Mouse (Mus musculus) stomach, embryonic 14.5 days (tissue): ENCODE measurements around the gene Agmat. TPM values are rescaled to one million over a fixed set of nuclear protein-coding genes. Genes with fewer than 3 reads are reported as not detected.
"Not testable (repeated sequence)": the region's sequence is repeated elsewhere in the genome, so short reads cannot be mapped to it uniquely, and the experiment has no call there.

Experiments
- ATAC-seq: fragments of 200-750 bp; cut with Nextera tagmentation; 2 replicates; pipeline ENCODE4 v1.8.0; 2017; ENCODE audit warnings: low read depth, moderate TSS enrichment; ENCODE audit not compliant: insufficient number of reproducible peaks, insufficient read depth, low FRiP score
- H3K27ac ChIP-seq: fragments of 300-500 bp; sonication (generic); 2 replicates; pipeline ENCODE4 v1.5.1; 2014; ENCODE audit warnings: mild to moderate bottlenecking, low read length, moderate library complexity, mixed read lengths
- H3K27me3 ChIP-seq: fragments of 300-500 bp; sonication (generic); 2 replicates; pipeline ENCODE4 v1.6.1; 2014; ENCODE audit warnings: low read length, control low read depth, mixed read lengths; ENCODE audit not compliant: control insufficient read depth, insufficient read depth
- H3K36me3 ChIP-seq: fragments of 300-500 bp; sonication (generic); 2 replicates; pipeline ENCODE4 v1.6.1; 2014; ENCODE audit warnings: mild to moderate bottlenecking, control low read depth, low read length, moderate library complexity, mixed read lengths; ENCODE audit not compliant: control insufficient read depth, insufficient read depth
- H3K4me1 ChIP-seq: fragments of 300-500 bp; sonication (generic); 2 replicates; pipeline ENCODE4 v1.6.1; 2014; ENCODE audit warnings: low read length, control low read depth, mixed read lengths; ENCODE audit not compliant: control insufficient read depth, insufficient read depth
- H3K4me2 ChIP-seq: fragments of 300-500 bp; sonication (generic); replicated peaks from 2 replicates; pipeline ENCODE4 v1.6.1; 2014; ENCODE audit warnings: low read depth, low read length, control low read depth
- H3K4me3 ChIP-seq: fragments of 300-500 bp; sonication (generic); 2 replicates; pipeline ENCODE4 v1.5.1; 2014; ENCODE audit warnings: low read depth, low read length, control low read depth
- H3K9ac ChIP-seq: fragments of 300-500 bp; sonication (generic); replicated peaks from 2 replicates; pipeline ENCODE4 v1.6.1; 2014; ENCODE audit warnings: low read depth, mild to moderate bottlenecking, control low read depth, low read length, moderate library complexity, mixed read lengths
- H3K9me3 ChIP-seq: fragments of 300-500 bp; sonication (generic); 2 replicates; pipeline ENCODE4 v1.6.1; 2016; ENCODE audit warnings: low read depth, low read length, control low read depth; ENCODE audit not compliant: control insufficient read depth
- WGBS: fragments of 180-500 bp; shearing (Covaris S2); extraction: QIAGEN DNeasy Blood & Tissue Kit; methylation state at CpG from one replicate; pipeline ENCODE4 v1.1.7; 2014; 5-methylcytosine and 5-hydroxymethylcytosine counted together
- polyA plus RNA-seq: library from polyadenylated mRNA; unstranded; fragments of >200 nt; fragmentation: Nextera tagmentation; extraction: Ambion mirVana; gene quantifications from 2 replicates; pipeline ENCODE4 v1.2.1, GENCODE M21; 2014

Gene Agmat
- polyA plus RNA-seq, 1 experiment from 2014 or later = not detected

GRCm38 (mm10) chr4:141769501-141770160 is 23.2 kb downstream of the Agmat start:
- no peaks in the 10 kb centered on the region for H3K9me3 ChIP-seq
- peaks cover 11% of the 10 kb centered on the region for H3K4me1 ChIP-seq
- WGBS = 78% methylated on average over 8 of the region's 8 CpGs
- H3K9ac ChIP-seq = no peak overlapping the region
- no peak overlapping the region for H3K4me2 ChIP-seq
- ATAC-seq = no peak
- no peak overlapping the region for H3K4me3 ChIP-seq
- H3K27me3 ChIP-seq = no peaks in the 10 kb centered on the region
- H3K36me3 ChIP-seq = peaks cover 53% of the 10 kb centered on the region
- no peak overlapping the region for H3K27ac ChIP-seq

- H3K27ac ChIP-seq = no peak overlapping the region
- H3K4me2 ChIP-seq = no peak overlapping the region
- no peak overlapping the region for H3K4me3 ChIP-seq
- H3K27me3 ChIP-seq = no peaks in the 10 kb centered on the region
- no peak overlapping the region for H3K9ac ChIP-seq
- ATAC-seq = no peak
- peaks cover 6% of the 10 kb centered on the region for H3K4me1 ChIP-seq
- no peaks in the 10 kb centered on the region for H3K9me3 ChIP-seq
- 91% methylated on average over 8 of the region's 8 CpGs for WGBS
- peaks cover 59% of the 10 kb centered on the region for H3K36me3 ChIP-seq
Measured at GRCm38 (mm10) chr4:141771823-141772222, 25.4 kb downstream of the Agmat start.

- H3K9ac ChIP-seq, H3K4me1 ChIP-seq, H3K27ac ChIP-seq, H3K9me3 ChIP-seq, ATAC-seq, H3K27me3 ChIP-seq, H3K4me2 ChIP-seq, H3K4me3 ChIP-seq: not testable (repeated sequence)
- peaks cover 56% of the 10 kb centered on the region for H3K36me3 ChIP-seq
- 86% methylated on average over 4 of the region's 4 CpGs for WGBS
Measured at GRCm38 (mm10) chr4:141773019-141773418, 26.5 kb downstream of the Agmat start.

GRCm38 (mm10) chr4:141779828-141780227 is 33.4 kb downstream of the Agmat start:
- no peak overlapping the region for H3K27ac ChIP-seq
- 89% methylated on average over 8 of the region's 8 CpGs for WGBS
- H3K4me1 ChIP-seq = no peaks in the 10 kb centered on the region
- H3K27me3 ChIP-seq = no peaks in the 10 kb centered on the region
- no peaks in the 10 kb centered on the region for H3K9me3 ChIP-seq
- no peak overlapping the region for H3K4me3 ChIP-seq
- H3K4me2 ChIP-seq = no peak overlapping the region
- ATAC-seq = no peak
- no peak overlapping the region for H3K9ac ChIP-seq
- H3K36me3 ChIP-seq = peaks cover 49% of the 10 kb centered on the region

GRCm38 (mm10) chr4:141781201-141781985 is 34.9 kb downstream of the Agmat start:
- H3K27me3 ChIP-seq = no peaks in the 10 kb centered on the region
- H3K27ac ChIP-seq = no peak overlapping the region
- peaks cover 47% of the 10 kb centered on the region for H3K36me3 ChIP-seq
- 98% methylated on average over 8 of the region's 8 CpGs for WGBS
- no peak overlapping the region for H3K4me3 ChIP-seq
- no peaks in the 10 kb centered on the region for H3K9me3 ChIP-seq
- H3K4me1 ChIP-seq = no peaks in the 10 kb centered on the region
- H3K4me2 ChIP-seq = no peak overlapping the region
- H3K9ac ChIP-seq = no peak overlapping the region
- ATAC-seq = no peak

- WGBS = 82% methylated on average over 5 of the region's 5 CpGs
- peaks cover 42% of the 10 kb centered on the region for H3K36me3 ChIP-seq
- H3K27me3 ChIP-seq = no peaks in the 10 kb centered on the region
- no peak overlapping the region for H3K27ac ChIP-seq
- no peaks in the 10 kb centered on the region for H3K9me3 ChIP-seq
- no peak for ATAC-seq
- no peak overlapping the region for H3K4me2 ChIP-seq
- peaks cover 4% of the 10 kb centered on the region; the same call in 1 of the 2 replicates for H3K4me1 ChIP-seq
- H3K9ac ChIP-seq = no peak overlapping the region
- H3K4me3 ChIP-seq = no peak overlapping the region
Measured at GRCm38 (mm10) chr4:141784835-141785234, 38.4 kb downstream of the Agmat start.

- peaks cover 5% of the 10 kb centered on the region; the same call in 1 of the 2 replicates for H3K4me1 ChIP-seq
- no peak overlapping the region for H3K9ac ChIP-seq
- peaks cover 32% of the 10 kb centered on the region for H3K36me3 ChIP-seq
- no peak overlapping the region for H3K27ac ChIP-seq
- H3K9me3 ChIP-seq = no peaks in the 10 kb centered on the region
- no peak overlapping the region for H3K4me2 ChIP-seq
- no peaks in the 10 kb centered on the region for H3K27me3 ChIP-seq
- no peak for ATAC-seq
- 92% methylated on average over 13 of the region's 13 CpGs for WGBS
- no peak overlapping the region for H3K4me3 ChIP-seq
Measured at GRCm38 (mm10) chr4:141786141-141786540, 39.7 kb downstream of the Agmat start.

- no peaks in the 10 kb centered on the region for H3K27me3 ChIP-seq
Measured at GRCm38 (mm10) chr4:141787046-141787445, 40.6 kb downstream of the Agmat start.

More at GRCm38 (mm10) chr4:141787046-141787445, 40.6 kb downstream of the Agmat start:
- peaks cover 5% of the 10 kb centered on the region; the same call in 1 of the 2 replicates for H3K4me1 ChIP-seq
- no peak overlapping the region for H3K27ac ChIP-seq
- H3K36me3 ChIP-seq = peaks cover 23% of the 10 kb centered on the region
- no peak for ATAC-seq
- WGBS = 74% methylated on average over 6 of the region's 6 CpGs
- H3K4me2 ChIP-seq = no peak overlapping the region
- H3K9ac ChIP-seq = no peak overlapping the region
- no peaks in the 10 kb centered on the region for H3K9me3 ChIP-seq
- no peak overlapping the region for H3K4me3 ChIP-seq
